Comparison of ENCODE assay signal across 8 mouse cellular contexts in genomic region chr8:47690674-47691078, GRCm38 (mm10). TPM values are rescaled to one million over a fixed set of nuclear protein-coding genes. Genes with fewer than 3 reads are reported as not detected.
DNase-seq lines count a peak whose midpoint lies in the region; ATAC-seq and TF ChIP-seq lines count a peak whose summit lies in the region.

No protein-coding gene starts in this region.

- 0 out of 2 replicates have a peak, but pooled peaks have one; percentile 32 for ATAC-seq in heart, embryonic 16.5 days (replicated peaks; ENCODE audit: extremely low read depth, insufficient read depth, low FRiP score)

- peak overlapping the region; percentile 73 for H3K9ac ChIP-seq in heart, embryonic 16.5 days (ENCODE audit: low read length)

- H3K4me2 ChIP-seq in heart, embryonic 16.5 days (ENCODE audit: low read depth, low read length), result peak overlapping the region; percentile 76

- no peaks in the 10 kb centered on the region for H3K27me3 ChIP-seq in testis, adult 2 months (ENCODE audit: control insufficient read depth, insufficient read depth, low read length)
- no peaks in the 10 kb centered on the region for H3K27me3 ChIP-seq in heart, embryonic 16.5 days (ENCODE audit: control insufficient read depth, insufficient read depth, low read length)
- peaks cover 16% of the 10 kb centered on the region for H3K27me3 ChIP-seq in limb, embryonic 10.5 days (ENCODE audit: low read depth, poor library complexity, severe bottlenecking)
- H3K27me3 ChIP-seq in midbrain, embryonic 10.5 days (ENCODE audit: low read depth, poor library complexity, severe bottlenecking), result peaks cover 8% of the 10 kb centered on the region; the same call in 1 of the 2 replicates

- no peak for TF ChIP-seq POLR2A in testis, adult 2 months (IDR thresholded peaks at IDR 0.05; ENCODE audit: control insufficient read depth, low read depth, low read length)

- H3K27ac ChIP-seq in testis, adult 2 months (ENCODE audit: control insufficient read depth, insufficient read depth, low read depth, low read length), result no peak overlapping the region
- peak overlapping the region; percentile 48; the same call in 1 of the 2 replicates for H3K27ac ChIP-seq in heart, embryonic 16.5 days (ENCODE audit: low read length)
- H3K27ac ChIP-seq in limb, embryonic 10.5 days, result peak overlapping the region; percentile 58
- peak overlapping the region; percentile 84 for H3K27ac ChIP-seq in midbrain, embryonic 10.5 days (replicated peaks)

- peaks cover 3% of the 10 kb centered on the region for H3K9me3 ChIP-seq in heart, embryonic 16.5 days (replicated peaks; ENCODE audit: control insufficient read depth, low read length)
- no peaks in the 10 kb centered on the region for H3K9me3 ChIP-seq in limb, embryonic 10.5 days (replicated peaks)
- peaks cover 4% of the 10 kb centered on the region; the same call in 1 of the 2 replicates for H3K9me3 ChIP-seq in midbrain, embryonic 10.5 days (replicated peaks)

- H3K4me1 ChIP-seq in testis, adult 2 months (ENCODE audit: control insufficient read depth, insufficient read depth, low read length), result peaks cover 11% of the 10 kb centered on the region
- H3K4me1 ChIP-seq in heart, embryonic 16.5 days (ENCODE audit: control insufficient read depth, insufficient read depth, low read length), result no peaks in the 10 kb centered on the region; the same call in 1 of the 2 replicates
- 0 out of 2 replicates have a peak, but pooled peaks cover 4% of the 10 kb centered on the region for H3K4me1 ChIP-seq in limb, embryonic 10.5 days
- peaks cover 27% of the 10 kb centered on the region for H3K4me1 ChIP-seq in midbrain, embryonic 10.5 days

- TF ChIP-seq CTCF in testis, adult 2 months (IDR thresholded peaks at IDR 0.05; ENCODE audit: control insufficient read depth, insufficient read depth, insufficient replicate concordance, low read depth, low read length), result no peak

- H3K36me3 ChIP-seq in testis, adult 2 months (ENCODE audit: control insufficient read depth, insufficient read depth, low read length), result no peaks in the 10 kb centered on the region
- H3K36me3 ChIP-seq in heart, embryonic 16.5 days (ENCODE audit: control insufficient read depth, insufficient read depth), result no peaks in the 10 kb centered on the region
- no peaks in the 10 kb centered on the region for H3K36me3 ChIP-seq in limb, embryonic 10.5 days
- no peaks in the 10 kb centered on the region for H3K36me3 ChIP-seq in midbrain, embryonic 10.5 days

- H3K4me3 ChIP-seq in testis, adult 2 months (ENCODE audit: control insufficient read depth, low read depth, low read length), result peak overlapping the region; percentile 30
- peak overlapping the region; percentile 50 for H3K4me3 ChIP-seq in heart, embryonic 16.5 days (ENCODE audit: low read length)
- peak overlapping the region; percentile 42 for H3K4me3 ChIP-seq in limb, embryonic 10.5 days
- peak overlapping the region; percentile 52 for H3K4me3 ChIP-seq in midbrain, embryonic 10.5 days

- DNase-seq in testis, postnatal 10 days (ENCODE audit: low spot score), result no peak
- DNase-seq in limb, embryonic 10.5 days (ENCODE audit: low spot score), result peak; percentile 52
- peak; percentile 63 for DNase-seq in midbrain, embryonic 10.5 days (ENCODE audit: low spot score)
- no peak for DNase-seq in yolk sac, embryonic 10.5 days (ENCODE audit: low spot score)
- no peak for DNase-seq in right cerebral cortex, postnatal 25 days
- no peak for DNase-seq in layer of hippocampus, postnatal 10 days (ENCODE audit: low spot score in 2 of 2)

- 4% methylated on average over 16 of the region's 16 CpGs for WGBS in heart, embryonic 16.5 days
- WGBS in limb, embryonic 10.5 days, result 5% methylated on average over 16 of the region's 16 CpGs
- under 1% methylated on average over 16 of the region's 16 CpGs for WGBS in midbrain, embryonic 10.5 days

RNA-seq across cellular contexts. Expression of gene Ing2, which starts 15.3 kb away (rescaled TPM):
- polyA plus RNA-seq in testis, adult 2 months (2012; rRNA removed), result 11.7 and 16.6 TPM in 2 replicates
- 7.2 and 8.3 TPM in 2 replicates for polyA plus RNA-seq in heart, embryonic 16.5 days (2015; fragmentation: Nextera tagmentation; extraction: Ambion mirVana)
- 12.3 and 13.1 TPM in 2 replicates for polyA plus RNA-seq in limb, embryonic 10.5 days (2016; fragmentation: Nextera tagmentation; extraction: Ambion mirVana)
- 9.0 and 11.4 TPM in 2 replicates for polyA plus RNA-seq in midbrain, embryonic 10.5 days (2016; fragmentation: Nextera tagmentation; extraction: Ambion mirVana)
- total RNA-seq in layer of hippocampus, postnatal 10 days (2021), result 10 to 100 TPM; 25.6 to 26.9 TPM

RNA-seq across cellular contexts. Expression of gene Cdkn2aip, which starts 23.1 kb away (rescaled TPM):
- polyA plus RNA-seq in testis, adult 2 months (2012; rRNA removed), result 39.7 and 40.1 TPM in 2 replicates
- 15.5 and 17.2 TPM in 2 replicates for polyA plus RNA-seq in heart, embryonic 16.5 days (2015; fragmentation: Nextera tagmentation; extraction: Ambion mirVana)
- 31.5 and 33.6 TPM in 2 replicates for polyA plus RNA-seq in limb, embryonic 10.5 days (2016; fragmentation: Nextera tagmentation; extraction: Ambion mirVana)
- polyA plus RNA-seq in midbrain, embryonic 10.5 days (2016; fragmentation: Nextera tagmentation; extraction: Ambion mirVana), result 38.5 and 44.3 TPM in 2 replicates
- 10 to 100 TPM; 12.1 to 13.4 TPM for total RNA-seq in layer of hippocampus, postnatal 10 days (2021)

Comparison
In these comparisons a context has a peak if more than half of its experiments do, and no peak if none do; other contexts are left out.
1. DNase-seq: peak in limb, embryonic 10.5 days (single experiment) and midbrain, embryonic 10.5 days (single experiment); none in testis, postnatal 10 days (single experiment), yolk sac, embryonic 10.5 days (single experiment), right cerebral cortex, postnatal 25 days (single experiment) and layer of hippocampus, postnatal 10 days (0 of 2).
2. Peak in every context shown above with its lines, with median percentiles within 50 percentile points of each other: H3K4me3 ChIP-seq.